Mouse (Mus musculus) embryonic facial prominence, embryonic 12.5 days (tissue): ENCODE data around the gene Ubtd1. TPM values are rescaled to one million over a fixed set of nuclear protein-coding genes. Genes with fewer than 3 reads are reported as not detected.
"Not testable (repeated sequence)": the region's sequence is repeated elsewhere in the genome, so short reads cannot be mapped to it uniquely, and the experiment has no call there.

Experiments used
- ATAC-seq: fragments of 200-750 bp; cut with Nextera tagmentation; 2 replicates; pipeline ENCODE4 v1.8.0; 2017; ENCODE audit not compliant: insufficient number of reproducible peaks, insufficient read depth, low FRiP score, low TSS enrichment
- H3K27ac ChIP-seq: fragments of 300-500 bp; sonication (generic); 2 replicates; pipeline ENCODE4 v1.5.1; 2016; ENCODE audit warnings: mild to moderate bottlenecking
- H3K27me3 ChIP-seq: fragments of 300-500 bp; sonication (generic); 2 replicates; pipeline ENCODE4 v1.6.1; 2016; ENCODE audit warnings: mild to moderate bottlenecking, moderate library complexity
- H3K36me3 ChIP-seq: fragments of 300-500 bp; sonication (generic); 2 replicates; pipeline ENCODE4 v1.6.1; 2016; ENCODE audit warnings: mild to moderate bottlenecking
- H3K4me1 ChIP-seq: fragments of 300-500 bp; sonication (generic); 2 replicates; pipeline ENCODE4 v1.6.1; 2016
- H3K4me2 ChIP-seq: fragments of 300-500 bp; sonication (generic); replicated peaks from 2 replicates; pipeline ENCODE4 v1.6.1; 2016; ENCODE audit warnings: mild to moderate bottlenecking, moderate library complexity
- H3K4me3 ChIP-seq: fragments of 300-500 bp; sonication (generic); 2 replicates; pipeline ENCODE4 v1.5.1; 2016; ENCODE audit warnings: mild to moderate bottlenecking
- H3K9ac ChIP-seq: fragments of 300-500 bp; sonication (generic); 2 replicates; pipeline ENCODE4 v1.6.1; 2016; ENCODE audit warnings: mild to moderate bottlenecking, moderate library complexity
- H3K9me3 ChIP-seq: fragments of 300-500 bp; sonication (generic); 2 replicates; pipeline ENCODE4 v1.6.1; 2016; ENCODE audit warnings: mild to moderate bottlenecking, moderate library complexity
- WGBS: fragments of 180-500 bp; shearing (Covaris S2); methylation state at CpG from one replicate; pipeline ENCODE4 v1.1.7; 2016; 5-methylcytosine and 5-hydroxymethylcytosine counted together
- polyA plus RNA-seq: library from polyadenylated mRNA; unstranded; fragments of >200 nt; fragmentation: Nextera tagmentation; extraction: Ambion mirVana; gene quantifications from 2 replicates; pipeline ENCODE4 v1.2.1, GENCODE M21; 2016

Ubtd1 gene
- polyA plus RNA-seq, 1 experiment from 2014 or later = 20.3 TPM

GRCm38 (mm10) chr19:42075051-42075450 lies 93.5 kb downstream of the Ubtd1 start:
- Histone ChIP-seq H3K36me3 (peaks cover 24% of the 10 kb centered on the region), H3K27me3 (no peaks in the 10 kb centered on the region), H3K27ac (no peak overlapping the region), H3K4me3 (no peak overlapping the region), H3K9me3 (no peaks in the 10 kb centered on the region), H3K4me2 (no peak overlapping the region), H3K4me1 (no peaks in the 10 kb centered on the region), H3K9ac (no peak overlapping the region)
- 77% methylated on average over 2 of the region's 2 CpGs for WGBS
- no peak for ATAC-seq

GRCm38 (mm10) chr19:42075992-42076391 lies 94.4 kb downstream of the Ubtd1 start:
- no peaks in the 10 kb centered on the region for H3K9me3 ChIP-seq
- no peaks in the 10 kb centered on the region for H3K27me3 ChIP-seq
- H3K4me1 ChIP-seq = no peaks in the 10 kb centered on the region
- H3K27ac ChIP-seq = no peak overlapping the region
- H3K4me3 ChIP-seq = no peak overlapping the region
- H3K4me2 ChIP-seq = no peak overlapping the region
- no peak overlapping the region for H3K9ac ChIP-seq
- peaks cover 24% of the 10 kb centered on the region for H3K36me3 ChIP-seq
- 89% methylated on average over 16 of the region's 16 CpGs for WGBS
- no peak for ATAC-seq

GRCm38 (mm10) chr19:42078566-42078965 lies 97.0 kb downstream of the Ubtd1 start:
- H3K4me1 ChIP-seq = no peaks in the 10 kb centered on the region
- ATAC-seq = no peak
- peaks cover 24% of the 10 kb centered on the region for H3K36me3 ChIP-seq
- WGBS = 91% methylated on average over 8 of the region's 8 CpGs
- no peak overlapping the region for H3K4me3 ChIP-seq
- no peak overlapping the region for H3K4me2 ChIP-seq
- H3K27ac ChIP-seq = no peak overlapping the region
- no peak overlapping the region for H3K9ac ChIP-seq
- no peaks in the 10 kb centered on the region for H3K27me3 ChIP-seq
- H3K9me3 ChIP-seq = no peaks in the 10 kb centered on the region

- Histone ChIP-seq H3K27me3 (no peaks in the 10 kb centered on the region), H3K4me1 (no peaks in the 10 kb centered on the region), H3K36me3 (peaks cover 24% of the 10 kb centered on the region), H3K27ac (no peak overlapping the region), H3K9ac (no peak overlapping the region), H3K4me2 (no peak overlapping the region), H3K9me3 (no peaks in the 10 kb centered on the region), H3K4me3 (no peak overlapping the region)
- WGBS = 94% methylated on average over 12 of the region's 12 CpGs
- no peak for ATAC-seq
These were observed 97.4 kb downstream of the Ubtd1 start for GRCm38 (mm10) chr19:42079006-42079405.

- ATAC-seq = no peak
- Histone ChIP-seq H3K27ac (no peak overlapping the region), H3K9ac (no peak overlapping the region), H3K9me3 (no peaks in the 10 kb centered on the region), H3K4me2 (no peak overlapping the region), H3K4me3 (no peak overlapping the region), H3K36me3 (peaks cover 20% of the 10 kb centered on the region), H3K27me3 (no peaks in the 10 kb centered on the region), H3K4me1 (no peaks in the 10 kb centered on the region)
- 76% methylated on average over 5 of the region's 5 CpGs for WGBS
These were observed 98.4 kb downstream of the Ubtd1 start for GRCm38 (mm10) chr19:42079950-42080349.

GRCm38 (mm10) chr19:42080469-42080868 lies 98.9 kb downstream of the Ubtd1 start:
- peaks cover 15% of the 10 kb centered on the region for H3K36me3 ChIP-seq
- no peaks in the 10 kb centered on the region for H3K4me1 ChIP-seq
- H3K27me3 ChIP-seq = no peaks in the 10 kb centered on the region
- H3K9ac ChIP-seq = no peak overlapping the region
- H3K4me3 ChIP-seq = no peak overlapping the region
- H3K27ac ChIP-seq = no peak overlapping the region
- 86% methylated on average over 11 of the region's 11 CpGs for WGBS
- ATAC-seq = no peak
- H3K9me3 ChIP-seq = no peaks in the 10 kb centered on the region
- no peak overlapping the region for H3K4me2 ChIP-seq

GRCm38 (mm10) chr19:42081613-42082012 lies 100.0 kb downstream of the Ubtd1 start:
- H3K9ac ChIP-seq, H3K4me2 ChIP-seq, H3K4me3 ChIP-seq, H3K27me3 ChIP-seq, H3K36me3 ChIP-seq, H3K9me3 ChIP-seq, H3K27ac ChIP-seq, H3K4me1 ChIP-seq, ATAC-seq: not testable (repeated sequence)
- 93% methylated on average over 5 of the region's 5 CpGs for WGBS

Other genes with a start within 250 kb of the Ubtd1 start
- gene Slit1, start 238.1 kb upstream of the Ubtd1 start, polyA plus RNA-seq = 1.4 and 1.9 TPM in 2 replicates
- 32.9 and 33.1 TPM in 2 replicates for gene Arhgap19, start 179.7 kb upstream of the Ubtd1 start, polyA plus RNA-seq
- 7.9 and 8.9 TPM in 2 replicates for gene Frat1, start 151.8 kb upstream of the Ubtd1 start, polyA plus RNA-seq
- gene Frat2, start 133.6 kb upstream of the Ubtd1 start, polyA plus RNA-seq = 9.2 and 9.9 TPM in 2 replicates
- 23.5 and 24.0 TPM in 2 replicates for gene Rrp12, start 85.6 kb upstream of the Ubtd1 start, polyA plus RNA-seq
- gene Pgam1, start 69.8 kb upstream of the Ubtd1 start, polyA plus RNA-seq = 595 TPM in 2 replicates
- 76.7 and 81.5 TPM in 2 replicates for gene Exosc1, start 48.3 kb upstream of the Ubtd1 start, polyA plus RNA-seq
- gene Zdhhc16, start 48.3 kb upstream of the Ubtd1 start, polyA plus RNA-seq = 93.0 and 94.2 TPM in 2 replicates
- 41.5 and 41.7 TPM in 2 replicates for gene Mms19, start 606 bp upstream of the Ubtd1 start, polyA plus RNA-seq
- 0.24 and 0.27 TPM in 2 replicates for gene Ankrd2, start 54.2 kb downstream of the Ubtd1 start, polyA plus RNA-seq
- 1.3 and 1.9 TPM in 2 replicates for gene Hoga1, start 63.8 kb downstream of the Ubtd1 start, polyA plus RNA-seq
- not detected in 2 replicates for gene 4933411K16Rik, start 70.5 kb downstream of the Ubtd1 start, polyA plus RNA-seq
- gene Morn4, start 104.6 kb downstream of the Ubtd1 start, polyA plus RNA-seq = 37.8 and 42.8 TPM in 2 replicates
- 39.6 and 40.0 TPM in 2 replicates for gene Pi4k2a, start 108.7 kb downstream of the Ubtd1 start, polyA plus RNA-seq
- gene Avpi1, start 147.3 kb downstream of the Ubtd1 start, polyA plus RNA-seq = 22.7 and 26.1 TPM in 2 replicates
- gene Marveld1, start 165.6 kb downstream of the Ubtd1 start, polyA plus RNA-seq = 10.8 and 16.8 TPM in 2 replicates
- gene Zfyve27, start 182.2 kb downstream of the Ubtd1 start, polyA plus RNA-seq = 32.5 and 36.5 TPM in 2 replicates
- gene Sfrp5, start 220.5 kb downstream of the Ubtd1 start, polyA plus RNA-seq = 2.9 and 3.8 TPM in 2 replicates